Mouse (Mus musculus): ENCODE data around the gene Mb.

- TF ChIP-seq CTCF (IDR thresholded peaks at IDR 0.05; ENCODE audit: control insufficient read depth, insufficient read depth, low read length) (no peak), POLR2A (IDR thresholded peaks at IDR 0.05; ENCODE audit: borderline replicate concordance, control insufficient read depth, low read depth, low read length) (no peak)
Observed at GRCm38 (mm10) chr15:77076523-77076922, 26.1 kb upstream of the Mb start.
